Mouse (Mus musculus): ENCODE measurements around the gene Lsm3.
A peak's percentile ranks its signal among the peaks of the same experiment; 100 is the strongest.

The Lsm3 gene

GRCm38 (mm10) chr6:91514135-91514534 is 1.6 kb upstream of the Lsm3 start:
- DNase-seq: no peak

- no peak for DNase-seq
Observed at GRCm38 (mm10) chr6:91514737-91515362, 878 bp upstream of the Lsm3 start.

- DNase-seq: no peak
Observed at GRCm38 (mm10) chr6:91518454-91519020, 2.8 kb downstream of the Lsm3 start.

- DNase-seq: no peak
Observed at GRCm38 (mm10) chr6:91522816-91523215, 7.1 kb downstream of the Lsm3 start.

GRCm38 (mm10) chr6:91525544-91525943 is 9.8 kb downstream of the Lsm3 start:
- DNase-seq: no peak

GRCm38 (mm10) chr6:91527227-91527860 is 11.6 kb downstream of the Lsm3 start:
- peak; percentile 48 to 73 for DNase-seq

GRCm38 (mm10) chr6:91528265-91528664 is 12.5 kb downstream of the Lsm3 start:
- peak in 1 of 2 experiments; percentile 12 for DNase-seq

- no peak for DNase-seq
Observed at GRCm38 (mm10) chr6:91530673-91531072, 14.9 kb downstream of the Lsm3 start.

- DNase-seq: no peak
Observed at GRCm38 (mm10) chr6:91531276-91531675, 15.5 kb downstream of the Lsm3 start.

GRCm38 (mm10) chr6:91532661-91533060 is 16.9 kb downstream of the Lsm3 start:
- no peak for DNase-seq

- no peak for DNase-seq
Observed at GRCm38 (mm10) chr6:91533359-91533758, 17.6 kb downstream of the Lsm3 start.

GRCm38 (mm10) chr6:91533771-91534170 is 18.0 kb downstream of the Lsm3 start:
- no peak for DNase-seq

- DNase-seq: no peak
Observed at GRCm38 (mm10) chr6:91534268-91534667, 18.5 kb downstream of the Lsm3 start.

- peak in 1 of 2 experiments; percentile 20 for DNase-seq
Observed at GRCm38 (mm10) chr6:91535231-91535630, 19.5 kb downstream of the Lsm3 start.

- DNase-seq: no peak
Observed at GRCm38 (mm10) chr6:91536047-91536765, 20.5 kb downstream of the Lsm3 start.

GRCm38 (mm10) chr6:91541276-91541675 is 25.5 kb downstream of the Lsm3 start:
- no peak for DNase-seq

GRCm38 (mm10) chr6:91543056-91543455 is 27.3 kb downstream of the Lsm3 start:
- no peak for DNase-seq

- DNase-seq: no peak
Observed at GRCm38 (mm10) chr6:91546241-91546884, 30.6 kb downstream of the Lsm3 start.

- DNase-seq: no peak
Observed at GRCm38 (mm10) chr6:91547313-91547712, 31.6 kb downstream of the Lsm3 start.

- no peak for DNase-seq
Observed at GRCm38 (mm10) chr6:91549621-91550020, 33.9 kb downstream of the Lsm3 start.

- DNase-seq: peak; percentile 27 to 52
Observed at GRCm38 (mm10) chr6:91551671-91552070, 35.9 kb downstream of the Lsm3 start.

GRCm38 (mm10) chr6:91552693-91553092 is 37.0 kb downstream of the Lsm3 start:
- no peak for DNase-seq

- no peak for DNase-seq
Observed at GRCm38 (mm10) chr6:91558565-91558964, 42.8 kb downstream of the Lsm3 start.

Measured in cerebellum, postnatal 10 days (tissue).